Mouse (Mus musculus) megakaryocyte, embryonic 14.5 days (primary cell): ENCODE results near the gene Prnd.

ENCODE experiments used
- FLI1 ChIP-seq: IDR thresholded peaks from 2 replicates; pipeline ENCODE4 v1.6.1; 2012; ENCODE audit warnings: low read length, inconsistent platforms, mixed read lengths
- GATA1 ChIP-seq: IDR thresholded peaks from 3 replicates; pipeline ENCODE4 v1.6.1; 2012; ENCODE audit warnings: mixed read lengths, low read length, inconsistent platforms, borderline replicate concordance

GRCm38 (mm10) chr2:131994971-131995370 lies 44.3 kb downstream of the Prnd start:
- TF ChIP-seq GATA1 (no peak), FLI1 (no peak)
